Mouse (Mus musculus) skeletal muscle tissue, adult 2 months (tissue): ENCODE measurements around the gene Rad51d.

Experiments
- DNase-seq: peaks from one replicate; pipeline ENCODE4 v3.0.0-alpha.2; 2012; ENCODE audit warnings: low read depth, low spot score

Rad51d gene

DNA sequence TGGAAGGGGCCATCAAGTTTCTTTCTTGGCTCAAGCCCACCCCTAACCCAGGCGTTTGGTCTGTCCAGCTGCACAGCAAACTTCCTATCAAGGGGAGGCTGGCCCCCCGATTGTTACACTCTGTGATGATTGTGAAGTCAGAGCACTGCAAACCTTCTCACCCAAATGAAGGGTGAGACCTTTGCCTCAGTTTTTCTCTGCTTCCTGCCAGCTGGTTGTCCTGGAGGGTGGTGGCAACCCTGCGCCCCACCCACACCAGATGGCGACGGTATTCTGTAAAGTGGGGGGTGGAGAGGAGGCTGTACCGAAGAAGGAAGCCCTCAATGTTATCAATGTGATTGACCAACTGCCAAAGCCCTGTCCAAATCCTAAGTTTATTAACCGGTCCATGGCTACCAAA is 1.5 kb upstream of the Rad51d start, which contains the start of gene Fndc8:
Gene Fndc8 (plus strand): TSS at position 189 of the 400 bp plus-strand sequence.
- DNase-seq, result no peak

DNA sequence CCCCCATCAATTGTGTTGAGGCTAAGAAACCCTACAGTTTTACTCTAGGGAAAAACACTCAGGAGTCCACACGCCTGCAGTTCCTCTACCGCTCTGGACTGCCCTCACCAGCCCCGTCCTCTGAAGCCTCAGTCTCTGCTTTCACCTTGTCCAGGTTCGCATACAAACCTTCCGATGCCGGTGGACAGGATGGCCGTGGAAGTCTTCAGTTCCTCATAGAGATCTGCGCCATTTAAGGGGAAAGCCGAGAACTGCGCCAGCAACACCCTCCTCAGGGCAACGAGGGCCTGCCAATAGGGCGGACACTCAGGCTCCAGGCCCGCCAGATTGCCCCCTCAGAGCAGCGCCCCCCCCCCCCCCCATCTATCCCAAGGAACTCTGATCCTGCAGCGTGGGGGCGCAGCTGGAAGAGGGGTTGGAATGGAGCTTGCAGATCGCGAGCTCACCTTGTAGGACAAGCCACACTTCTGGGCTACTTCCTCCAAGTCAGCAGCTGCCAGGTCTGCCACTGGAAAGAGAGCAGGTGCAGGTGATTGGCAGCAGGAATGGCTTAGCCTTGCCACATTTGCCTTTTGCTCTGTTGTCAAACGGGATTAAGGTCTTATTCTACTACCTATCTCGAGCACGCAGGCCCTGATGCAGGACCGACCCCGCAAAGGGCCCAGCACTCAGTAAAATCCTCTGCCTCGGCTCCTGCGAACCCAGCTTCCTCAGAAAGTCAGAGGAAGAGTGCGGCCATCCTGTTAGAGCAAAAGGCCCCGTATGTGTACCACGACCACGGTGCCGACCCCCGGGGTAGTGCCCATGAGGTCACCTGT is 681 bp downstream of the Rad51d start:
- no peak for DNase-seq

- DNase-seq, result no peak
Measured at GRCm38 (mm10) chr11:82888491-82888946, 1.9 kb downstream of the Rad51d start.

- DNase-seq, result no peak
Measured at GRCm38 (mm10) chr11:82886559-82886958, 3.9 kb downstream of the Rad51d start.

DNA sequence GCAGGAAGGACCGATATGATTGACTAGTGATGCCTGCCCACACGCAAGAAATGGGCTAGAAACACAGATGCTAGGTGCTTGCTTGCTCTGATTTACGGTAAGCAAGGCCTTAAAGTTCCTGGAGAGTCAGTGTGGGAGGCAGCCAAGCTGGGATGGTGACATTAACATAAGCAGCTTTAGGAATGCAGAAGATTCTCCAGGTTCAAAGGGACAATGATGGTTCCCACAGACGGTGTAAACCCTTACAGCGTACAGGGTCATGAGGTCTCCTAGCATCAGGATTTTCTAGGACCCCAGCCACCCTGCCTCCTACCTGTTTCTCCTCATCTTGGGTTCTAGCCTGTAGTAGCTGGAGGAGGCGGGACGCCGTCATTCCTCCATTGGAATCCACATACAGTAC is 7.2 kb downstream of the Rad51d start:
- no peak for DNase-seq

DNA sequence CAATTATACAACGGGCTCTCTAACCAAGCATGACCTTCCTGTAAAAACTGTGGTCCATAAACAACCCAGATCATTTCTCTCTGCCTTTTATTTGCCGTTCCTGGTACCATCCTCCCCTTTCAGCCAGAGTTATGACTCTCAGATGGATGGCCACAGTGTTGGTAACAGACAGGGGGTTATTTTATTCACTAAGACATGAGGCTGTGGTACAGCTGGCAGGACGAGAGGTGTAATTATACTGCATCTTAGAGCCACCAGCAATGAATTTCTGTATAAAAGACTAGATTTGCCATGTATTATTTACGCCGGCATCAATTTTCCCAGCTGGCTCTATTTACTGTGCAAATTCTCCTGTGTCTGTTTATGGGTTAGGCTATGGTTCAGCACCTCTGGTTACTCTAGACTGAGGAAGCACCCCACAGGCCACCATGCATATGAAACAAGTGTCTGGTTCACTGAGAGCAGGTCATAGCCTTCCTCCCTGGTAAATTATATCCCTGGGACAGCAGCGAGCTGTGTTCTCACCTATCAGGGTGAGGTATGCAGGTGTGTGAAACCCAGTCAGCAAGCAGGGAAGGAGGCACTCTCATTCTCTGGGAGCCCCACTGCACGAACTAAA is 12.6 kb downstream of the Rad51d start:
- no peak for DNase-seq

DNA sequence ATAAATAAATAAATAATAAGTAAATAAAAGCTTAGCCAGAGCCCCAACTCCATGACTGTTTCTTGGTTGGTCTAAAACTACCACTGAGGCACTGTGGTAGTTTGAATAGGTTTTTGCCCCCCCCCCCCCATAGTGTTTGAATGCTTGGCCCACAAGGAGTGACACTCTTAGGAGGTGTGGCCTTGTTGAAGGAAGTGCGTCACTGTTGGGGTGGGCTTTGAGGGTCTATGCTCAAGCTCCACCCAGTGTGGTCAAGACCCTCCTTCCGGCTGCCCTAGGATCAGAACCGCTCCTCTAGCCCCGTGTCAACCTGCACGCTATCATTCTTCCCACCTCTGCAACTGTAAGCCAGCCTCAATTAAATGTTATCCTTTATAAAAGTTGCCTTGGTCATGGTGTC is 14.8 kb downstream of the Rad51d start:
- no peak for DNase-seq

DNA sequence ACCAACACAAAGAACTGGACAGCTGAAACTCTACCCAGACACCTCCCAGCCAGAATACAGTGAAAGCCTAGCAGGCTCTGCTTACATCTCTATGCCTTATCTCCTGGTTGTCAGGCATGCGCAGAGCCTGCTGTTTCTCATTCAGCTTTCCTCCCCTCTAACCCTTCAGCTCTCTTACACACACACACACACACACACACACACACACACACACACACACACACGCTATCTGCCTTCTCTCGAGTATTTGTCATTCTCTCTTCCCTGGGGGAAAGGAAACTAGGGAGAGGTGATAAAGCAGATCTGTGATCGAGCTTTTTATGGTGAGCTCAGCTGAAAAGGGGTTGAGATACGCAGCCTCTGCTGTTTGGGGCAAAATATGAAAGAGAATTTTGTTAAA is 15.5 kb downstream of the Rad51d start:
- DNase-seq, result no peak

- DNase-seq, result peak; percentile 86
Measured at GRCm38 (mm10) chr11:82871031-82871446, 19.4 kb downstream of the Rad51d start, which contains the start of gene Rffl. Gene Rffl, minus strand, starts transcription at chr11:82871210.

- peak; percentile 72 for DNase-seq
Measured at GRCm38 (mm10) chr11:82870173-82871030, 20.0 kb downstream of the Rad51d start.

DNA sequence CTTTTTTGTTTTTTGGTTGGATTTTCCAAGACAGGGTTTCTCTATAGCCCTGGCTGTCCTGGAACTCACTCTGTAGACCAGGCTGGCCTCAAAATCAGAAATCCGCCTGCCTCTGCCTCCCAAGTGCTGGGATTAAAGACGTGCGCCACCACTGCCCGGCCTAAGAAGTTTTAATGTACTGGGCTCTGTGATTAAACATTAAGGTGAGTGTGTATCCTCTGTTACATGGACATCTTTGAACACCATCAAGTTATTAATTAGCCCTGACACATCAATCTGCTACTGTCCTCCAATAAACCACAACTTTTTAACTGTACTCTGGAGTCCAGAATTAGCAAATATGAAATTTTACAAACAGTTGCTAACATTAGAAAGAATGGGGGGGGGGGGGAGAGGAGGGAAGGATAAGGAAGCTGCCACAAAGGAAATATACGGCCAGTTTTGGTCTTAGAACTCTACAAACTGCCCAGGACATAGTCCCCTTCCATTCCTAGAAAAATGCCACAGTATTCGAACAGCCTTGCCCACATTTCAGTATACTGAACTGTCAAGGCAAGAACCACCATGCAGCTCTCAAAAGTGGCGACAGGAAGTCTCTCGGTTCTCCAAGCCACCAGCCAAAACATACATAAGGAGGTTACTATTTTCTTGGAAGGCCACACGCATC is 20.8 kb downstream of the Rad51d start:
- DNase-seq, result no peak

DNA sequence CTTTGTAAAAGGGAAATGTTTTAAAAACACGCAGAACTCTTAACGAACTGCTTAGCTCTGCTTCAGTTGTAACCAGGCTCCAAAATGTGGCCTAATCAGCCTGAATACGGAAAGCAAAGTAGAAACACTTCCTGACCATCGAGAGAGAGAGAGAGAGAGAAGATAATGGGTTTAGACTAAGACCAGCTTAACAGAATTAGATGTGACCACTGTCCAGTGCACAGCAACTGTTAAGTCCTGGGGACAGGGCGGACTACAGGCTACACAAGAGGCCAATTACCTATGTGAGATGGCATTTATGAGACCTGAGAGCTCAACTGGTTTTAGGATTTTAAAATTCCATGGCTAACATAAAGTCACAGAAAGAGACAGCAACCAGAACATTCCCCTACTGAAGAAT is 22.5 kb downstream of the Rad51d start:
- no peak for DNase-seq

- no peak for DNase-seq
Measured at GRCm38 (mm10) chr11:82866850-82867564, 23.4 kb downstream of the Rad51d start.

DNA sequence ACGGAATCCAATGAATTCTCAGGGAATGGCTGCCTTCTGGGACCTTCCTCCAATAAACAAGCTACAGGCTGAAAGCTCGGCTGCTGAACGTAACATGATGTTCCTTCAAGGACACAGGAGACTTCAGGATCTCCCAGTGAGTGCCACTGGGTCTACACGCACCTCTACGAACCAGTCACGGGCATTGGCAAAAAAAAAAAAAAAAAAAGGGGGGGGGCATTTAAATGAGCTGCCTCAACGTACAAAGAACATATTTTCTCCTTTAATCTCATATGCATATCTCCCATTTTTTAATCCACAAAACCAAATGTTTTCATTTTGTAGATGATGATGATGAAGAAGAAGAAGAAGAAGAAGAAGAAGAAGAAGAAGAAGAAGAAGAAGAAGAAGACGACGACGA is 24.5 kb downstream of the Rad51d start:
- DNase-seq, result no peak

GRCm38 (mm10) chr11:82863488-82863931 is 26.9 kb downstream of the Rad51d start:
- no peak for DNase-seq

- DNase-seq, result no peak
Measured at GRCm38 (mm10) chr11:82863059-82863458, 27.4 kb downstream of the Rad51d start.

DNA sequence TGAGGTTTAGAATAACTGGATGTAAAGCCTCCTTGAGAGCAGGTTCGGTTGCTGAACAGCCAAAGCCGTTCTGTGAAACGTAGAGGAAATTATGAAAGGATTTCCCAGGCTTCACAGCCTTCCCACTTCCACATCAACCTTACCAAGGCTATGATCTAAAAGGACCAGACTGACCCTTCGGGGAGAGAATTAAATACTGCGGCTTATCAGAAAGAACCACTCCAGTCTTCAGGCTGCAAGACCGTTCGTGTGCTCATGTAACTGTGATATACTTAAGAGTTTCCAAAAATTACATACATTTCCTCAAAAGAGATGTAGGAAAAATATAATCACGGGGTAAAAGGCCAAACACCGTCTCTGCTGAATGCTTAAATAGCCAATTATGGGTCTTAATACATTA is 27.8 kb downstream of the Rad51d start:
- DNase-seq, result no peak

- DNase-seq, result peak; percentile 42
Measured at GRCm38 (mm10) chr11:82861558-82861957, 28.9 kb downstream of the Rad51d start.

GRCm38 (mm10) chr11:82860759-82861158 is 29.7 kb downstream of the Rad51d start:
- no peak for DNase-seq

GRCm38 (mm10) chr11:82857307-82857848 is 33.0 kb downstream of the Rad51d start:
- no peak for DNase-seq
